Mouse (Mus musculus) induced T-regulatory cell, adult 2 months (primary cell): ENCODE measurements around the gene Uso1.
A peak's percentile ranks its signal among the peaks of the same experiment; 100 is the strongest.

ENCODE experiments used
- DNase-seq: peaks from one replicate; pipeline ENCODE4 v3.0.0-alpha.2; 2012; ENCODE audit warnings: low read depth

Uso1 gene

DNA sequence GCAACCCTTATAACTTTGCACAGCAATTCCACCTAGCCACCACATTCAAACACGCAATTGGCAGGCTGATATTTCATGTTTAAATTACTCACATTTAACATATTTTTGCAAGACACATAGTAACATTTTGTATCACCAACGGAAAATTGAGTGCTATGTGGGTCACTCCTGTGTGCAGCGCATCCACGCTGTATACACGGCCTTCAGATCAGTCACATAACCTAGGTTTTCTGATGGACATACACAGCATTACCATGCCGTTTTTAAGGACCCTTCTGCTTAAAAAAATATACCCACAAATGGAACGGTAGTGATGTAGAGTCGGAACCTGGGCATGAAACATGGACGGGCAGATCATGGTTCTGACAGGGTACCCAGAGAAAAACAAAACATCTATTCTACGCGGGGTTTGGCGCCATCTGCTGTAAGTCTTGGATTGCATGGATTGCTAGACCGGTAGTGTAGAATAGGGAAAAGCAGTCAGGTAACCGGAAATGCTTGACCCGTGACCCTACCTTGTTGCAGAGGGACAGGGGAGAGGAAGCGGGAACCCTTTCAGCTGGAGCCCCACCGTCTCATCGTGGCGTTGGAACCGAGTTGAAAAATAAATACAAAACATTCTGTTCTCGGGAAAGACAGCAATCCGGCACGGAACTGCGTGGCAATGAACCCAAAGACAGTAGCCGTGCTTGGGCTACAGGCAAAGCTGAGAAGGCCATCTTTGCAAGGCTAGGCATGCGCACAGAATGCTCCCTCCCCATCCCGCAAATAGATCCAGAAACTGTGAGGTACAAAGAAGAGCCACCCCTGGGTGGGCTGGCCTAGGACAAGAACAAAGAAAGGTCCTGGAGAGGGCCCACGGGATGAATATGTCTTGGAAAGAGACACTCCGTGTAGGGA lies 101.8 kb downstream of the Uso1 start:
- peak; percentile 50 for DNase-seq

DNA sequence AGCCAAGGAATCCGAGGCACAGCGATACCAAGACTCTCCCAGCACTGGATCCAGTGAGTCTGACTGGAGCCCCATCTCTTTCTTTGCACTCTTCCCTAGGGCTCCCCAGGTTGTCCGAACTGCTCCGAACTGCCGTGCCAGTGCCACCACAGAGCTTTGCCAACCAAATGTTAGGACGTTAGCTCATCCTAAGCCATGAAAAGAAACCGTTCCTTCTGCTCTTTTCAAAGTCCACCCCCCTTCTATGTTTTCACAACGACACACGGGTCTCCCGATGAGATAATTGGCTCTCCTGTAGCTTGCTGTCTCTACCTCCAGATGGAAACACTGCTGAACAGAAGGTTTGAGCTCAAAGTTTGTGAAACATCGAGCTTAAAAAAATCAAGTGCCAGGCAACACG lies 103.0 kb downstream of the Uso1 start:
- DNase-seq = no peak

DNA sequence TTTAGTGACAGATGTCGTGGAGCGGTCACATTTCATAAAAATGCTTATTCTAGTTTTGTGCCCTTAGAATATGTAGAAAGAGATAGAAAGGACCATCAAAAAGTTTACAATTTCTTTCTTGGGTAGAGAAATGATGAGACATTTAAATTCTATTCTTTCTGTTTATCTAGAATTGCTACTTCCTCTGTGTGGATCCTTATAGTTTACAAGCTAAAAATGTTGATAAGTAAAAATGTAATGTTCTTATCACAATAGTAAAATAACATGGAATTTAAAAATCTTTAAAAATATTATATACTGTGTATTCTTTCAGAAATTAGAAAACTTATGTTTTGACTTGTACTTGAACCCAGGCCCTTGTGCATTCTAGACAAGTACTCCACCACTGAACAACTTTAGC lies 107.2 kb downstream of the Uso1 start:
- no peak for DNase-seq

GRCm38 (mm10) chr5:92245483-92245882 lies 107.7 kb downstream of the Uso1 start:
- DNase-seq = peak; percentile 45

DNA sequence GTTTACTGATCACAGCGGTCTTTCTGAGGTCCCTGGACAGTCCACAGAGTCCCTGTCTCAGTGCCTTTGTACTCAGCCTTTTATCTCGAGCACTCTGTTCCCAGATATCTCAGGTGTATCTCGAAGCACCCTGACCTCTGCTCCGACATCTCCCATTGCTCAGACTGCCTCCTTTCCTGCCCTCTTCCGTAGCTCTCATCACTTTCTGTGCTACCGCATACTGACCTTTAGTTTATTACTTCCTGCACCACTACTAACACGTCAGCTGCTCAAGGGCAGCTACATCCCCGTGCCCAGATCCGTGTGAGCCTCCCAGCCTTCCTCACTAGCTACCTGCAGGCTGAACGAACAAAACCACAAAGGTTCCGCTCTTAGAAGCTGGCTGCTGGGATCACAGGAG lies 110.9 kb downstream of the Uso1 start:
- no peak for DNase-seq

DNA sequence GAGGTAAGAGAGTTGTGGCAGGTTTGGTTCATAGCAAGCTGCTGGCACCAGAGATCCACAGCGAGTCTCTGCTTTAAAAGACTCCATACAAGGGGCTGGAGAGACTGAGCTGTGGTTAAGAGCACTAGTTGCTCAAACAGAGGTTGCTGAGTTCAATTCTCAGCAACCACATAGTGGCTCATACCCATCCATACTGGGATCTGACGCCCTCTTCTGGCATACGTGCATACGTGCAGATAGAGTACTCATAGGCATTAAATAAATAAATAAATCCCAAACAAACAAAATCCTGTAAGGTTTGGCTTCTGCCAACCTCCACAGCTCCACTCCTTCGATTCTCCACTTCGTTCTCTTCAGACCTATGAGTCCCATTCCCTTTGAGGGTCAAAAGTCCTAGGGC lies 114.3 kb downstream of the Uso1 start:
- no peak for DNase-seq
